Mouse (Mus musculus) spleen, postnatal 0 days (tissue): ENCODE measurements around the gene Srcap. TPM values are rescaled to one million over a fixed set of nuclear protein-coding genes. Genes with fewer than 3 reads are reported as not detected.

ENCODE experiments used
- polyA plus RNA-seq: library from polyadenylated mRNA; unstranded; fragments of >200 nt; fragmentation: Nextera tagmentation; extraction: Ambion mirVana; gene quantifications from 2 replicates; pipeline ENCODE4 v1.2.1, GENCODE M21; 2015

Srcap gene
- polyA plus RNA-seq = 16.1 and 18.0 TPM in 2 replicates

GRCm38 (mm10) chr7:127511808-127512230 is at the start of gene Srcap:
Srcap (plus strand) TSS chr7:127511983.

GRCm38 (mm10) chr7:127478635-127479317 is 33.0 kb upstream of the Srcap start, which contains the start of gene Fbrs:
Fbrs (plus strand) TSS chr7:127479199.

GRCm38 (mm10) chr7:127519284-127519683 is 7.5 kb downstream of the Srcap start, which contains the start of gene Gm42715:
Gm42715 (plus strand) TSS chr7:127519584.

GRCm38 (mm10) chr7:127561340-127561858 is 49.6 kb downstream of the Srcap start, which contains the start of gene Tmem265:
Tmem265 (plus strand) TSS chr7:127561390.

GRCm38 (mm10) chr7:127572895-127573471 is 61.2 kb downstream of the Srcap start, which contains the start of gene Phkg2:
Phkg2 (plus strand) TSS chr7:127573340.

GRCm38 (mm10) chr7:127588011-127588871 is 76.5 kb downstream of the Srcap start, which contains the start of the genes Ccdc189 and Rnf40:
Ccdc189 (minus strand) TSS chr7:127588595.
Rnf40 (plus strand) TSS chr7:127588767.

Other genes starting within 250 kb of the Srcap start
- gene Sephs2, start 237.9 kb upstream of the Srcap start, polyA plus RNA-seq = 77.6 and 80.8 TPM in 2 replicates
- gene Itgal, start 215.7 kb upstream of the Srcap start, polyA plus RNA-seq = 10.0 and 13.4 TPM in 2 replicates
- gene Zfp768, start 166.4 kb upstream of the Srcap start, polyA plus RNA-seq = 3.2 and 4.1 TPM in 2 replicates
- gene Zfp747, start 135.9 kb upstream of the Srcap start, polyA plus RNA-seq = 2.5 TPM in 2 replicates
- 1.3 and 1.8 TPM in 2 replicates for gene 9130019O22Rik, start 124.8 kb upstream of the Srcap start, polyA plus RNA-seq
- 1.7 and 1.9 TPM in 2 replicates for gene E430018J23Rik, start 118.4 kb upstream of the Srcap start, polyA plus RNA-seq
- gene Zfp764, start 105.2 kb upstream of the Srcap start, polyA plus RNA-seq = 1.7 and 2.2 TPM in 2 replicates
- 17.4 and 22.2 TPM in 2 replicates for gene Zfp688, start 89.9 kb upstream of the Srcap start, polyA plus RNA-seq
- gene Zfp689, start 62.8 kb upstream of the Srcap start, polyA plus RNA-seq = 2.5 and 3.2 TPM in 2 replicates
- 27.6 and 29.6 TPM in 2 replicates for gene Prr14, start 52.4 kb upstream of the Srcap start, polyA plus RNA-seq
- gene Fbrs, start 32.8 kb upstream of the Srcap start, polyA plus RNA-seq = 8.0 and 13.0 TPM in 2 replicates
- 9.1 and 10.1 TPM in 2 replicates for gene Gm42715, start 7.6 kb downstream of the Srcap start, polyA plus RNA-seq
- gene Tmem265, start 49.4 kb downstream of the Srcap start, polyA plus RNA-seq = 4.8 and 7.5 TPM in 2 replicates
- gene Phkg2, start 61.4 kb downstream of the Srcap start, polyA plus RNA-seq = 30.1 and 30.9 TPM in 2 replicates
- gene Ccdc189, start 76.6 kb downstream of the Srcap start, polyA plus RNA-seq = 7.6 and 9.4 TPM in 2 replicates
- 22.3 and 22.4 TPM in 2 replicates for gene Rnf40, start 76.8 kb downstream of the Srcap start, polyA plus RNA-seq
- 1.7 and 2.2 TPM in 2 replicates for gene Zfp629, start 103.8 kb downstream of the Srcap start, polyA plus RNA-seq
- 27.9 and 29.8 TPM in 2 replicates for gene Bcl7c, start 196.9 kb downstream of the Srcap start, polyA plus RNA-seq
- gene Ctf1, start 200.8 kb downstream of the Srcap start, polyA plus RNA-seq = 2.5 and 3.2 TPM in 2 replicates
- 0.15 and 0.26 TPM in 2 replicates for gene Ctf2, start 220.2 kb downstream of the Srcap start, polyA plus RNA-seq
- gene Fbxl19, start 232.6 kb downstream of the Srcap start, polyA plus RNA-seq = 4.8 and 4.9 TPM in 2 replicates